Mouse (Mus musculus): ENCODE results near the gene Mt3.
"Not testable (repeated sequence)": the region's sequence is repeated elsewhere in the genome, so short reads cannot be mapped to it uniquely, and the experiment has no call there.

Gene Mt3

DNA sequence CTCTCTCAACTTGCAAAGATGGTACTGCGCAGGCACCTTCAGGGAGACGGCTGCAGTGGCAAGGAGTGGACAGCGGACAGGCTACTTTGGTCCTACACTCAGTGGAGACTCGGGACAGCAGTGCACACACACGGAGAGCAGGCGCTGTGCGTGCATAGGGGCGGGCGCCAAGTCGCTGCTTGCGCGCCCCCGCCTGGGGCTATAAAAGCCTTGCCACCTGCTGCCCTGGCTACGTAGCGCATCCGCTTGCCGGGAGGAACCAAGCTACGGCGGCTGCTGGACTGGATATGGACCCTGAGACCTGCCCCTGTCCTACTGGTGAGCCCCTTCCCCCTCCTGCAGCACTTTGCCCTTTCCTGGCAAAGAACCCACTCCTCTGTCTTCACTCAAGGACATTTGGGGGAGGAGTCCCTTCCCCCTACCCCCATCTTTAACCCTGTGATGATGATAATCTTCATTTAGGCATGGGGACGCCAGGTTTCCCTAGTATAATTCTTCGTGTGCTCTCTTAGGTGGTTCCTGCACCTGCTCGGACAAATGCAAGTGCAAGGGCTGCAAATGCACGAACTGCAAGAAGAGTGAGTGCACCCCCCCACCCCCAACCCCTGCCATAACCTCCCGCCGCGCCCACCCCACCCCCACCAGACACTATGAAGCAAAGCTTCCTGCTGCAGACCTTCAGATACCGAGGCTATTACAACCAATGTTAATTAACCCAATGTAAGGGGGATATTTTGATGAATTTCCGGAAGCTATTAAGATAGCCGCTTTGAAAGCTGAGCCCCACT lies at the start of gene Mt3:
Gene Mt3 (plus strand): TSS at position 95 of the 788 bp plus-strand sequence.
- peak; percentile 7 for DNase-seq (ENCODE audit: low spot score)

DNA sequence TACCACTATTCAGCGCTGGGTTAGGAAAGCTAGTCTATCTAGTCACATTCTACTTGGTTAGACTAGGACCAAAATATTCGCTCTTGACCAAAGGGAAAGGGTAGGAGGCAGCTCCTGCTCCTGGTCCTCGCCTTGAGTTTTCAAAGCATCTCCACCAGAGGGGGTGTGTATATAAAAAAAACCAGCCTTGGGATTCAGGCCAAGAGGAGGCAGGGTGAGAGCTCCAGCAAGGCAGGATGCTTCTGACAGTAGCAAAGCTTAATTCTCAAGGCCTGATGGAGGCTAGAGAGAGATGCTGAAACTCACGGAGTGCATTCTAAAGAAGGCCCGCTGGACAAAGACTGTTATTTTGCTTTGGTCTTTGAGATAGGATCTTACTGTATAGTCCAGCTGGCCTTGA lies 48.3 kb upstream of the Mt3 start:
- no peak for DNase-seq (ENCODE audit: low spot score)

DNA sequence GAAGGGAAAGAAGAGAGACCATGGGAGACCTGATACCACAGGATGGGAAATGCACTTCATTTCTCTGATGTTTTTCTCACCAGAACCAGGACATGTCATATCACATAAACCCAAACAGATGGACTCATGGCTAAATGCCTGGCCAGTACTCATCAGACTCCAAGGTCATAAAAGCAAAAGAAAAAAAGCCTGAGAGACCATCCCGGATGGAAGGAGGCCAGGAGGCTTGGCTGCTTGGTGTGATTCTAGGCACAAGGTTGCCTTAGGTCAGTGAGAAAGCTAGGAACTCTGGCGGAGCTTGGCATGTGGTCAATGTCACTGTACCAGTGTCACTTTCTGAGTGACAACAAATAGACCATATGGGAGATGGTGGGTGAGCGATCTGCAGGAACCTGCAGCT lies 44.5 kb upstream of the Mt3 start:
- no peak for DNase-seq (ENCODE audit: low spot score)

DNA sequence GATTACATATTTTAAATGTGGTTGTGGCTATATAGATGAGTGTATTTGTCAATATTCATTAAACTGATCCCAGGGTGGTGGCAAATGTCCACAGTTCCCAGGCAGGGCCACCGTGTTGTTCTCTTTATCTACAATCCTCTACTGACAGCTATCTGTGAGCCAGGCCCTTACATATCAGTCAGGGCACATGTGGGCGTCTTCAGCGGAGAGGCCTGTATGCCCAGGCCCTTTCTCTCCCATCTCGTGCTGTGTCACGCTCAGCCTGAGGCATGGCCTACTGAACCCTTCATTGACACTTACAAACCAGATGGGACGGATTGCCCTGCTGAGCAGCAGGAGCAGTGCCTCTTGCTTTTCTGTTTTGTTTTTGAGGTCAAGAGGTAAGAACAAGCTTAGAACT lies 43.0 kb upstream of the Mt3 start:
- DNase-seq (ENCODE audit: low spot score): no peak

DNA sequence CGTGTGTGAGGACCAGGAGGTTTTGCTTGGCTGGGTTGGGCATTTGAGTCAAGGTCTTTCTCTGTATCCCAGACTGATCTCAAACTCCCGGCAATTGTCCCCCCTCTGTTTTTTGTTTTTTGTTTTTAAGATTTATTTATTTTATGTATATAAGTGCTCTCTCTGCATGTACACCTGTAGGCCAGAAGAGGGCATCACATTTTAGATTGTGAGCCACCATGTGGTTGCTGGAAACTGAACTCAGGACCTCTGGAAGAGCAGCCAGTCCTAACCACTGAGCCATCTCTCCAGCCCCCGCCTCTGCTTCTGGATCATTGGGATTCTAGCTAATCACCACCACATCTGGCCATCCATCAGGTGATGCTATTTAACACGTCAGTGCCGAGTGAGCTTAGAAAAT lies 42.6 kb upstream of the Mt3 start:
- DNase-seq (ENCODE audit: low spot score): no peak

DNA sequence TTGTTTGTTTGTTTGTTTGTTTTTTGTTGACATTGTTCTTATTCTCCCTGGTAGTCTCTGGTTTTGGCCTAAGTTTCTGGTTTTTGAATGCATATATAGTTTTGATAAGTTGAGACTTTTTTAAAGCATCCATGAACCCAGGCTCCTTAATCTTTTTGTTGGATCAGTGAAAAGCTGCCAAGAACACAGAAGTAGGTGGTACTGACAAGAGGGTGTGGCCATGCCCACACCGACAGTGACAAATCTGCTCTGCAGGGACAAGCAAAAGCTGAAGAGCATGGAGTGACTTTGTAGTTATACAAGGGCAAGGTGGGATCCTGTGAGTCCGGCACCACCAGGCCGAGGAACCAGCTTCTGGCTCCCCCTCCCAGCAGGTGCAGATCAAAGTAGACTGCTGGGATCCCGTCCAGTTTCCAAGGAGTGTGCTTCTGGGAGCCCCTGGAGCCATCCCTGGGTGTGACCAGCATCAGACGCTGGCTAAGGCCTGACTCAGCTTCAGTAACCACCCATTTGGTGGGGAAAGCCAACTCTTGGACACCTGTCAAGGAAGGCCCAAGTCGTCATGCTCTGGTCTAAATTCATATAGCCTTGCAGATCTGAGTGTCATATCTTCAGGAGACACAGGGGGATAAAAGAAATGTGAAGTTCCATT lies 41.8 kb upstream of the Mt3 start:
- DNase-seq (ENCODE audit: low spot score): no peak

DNA sequence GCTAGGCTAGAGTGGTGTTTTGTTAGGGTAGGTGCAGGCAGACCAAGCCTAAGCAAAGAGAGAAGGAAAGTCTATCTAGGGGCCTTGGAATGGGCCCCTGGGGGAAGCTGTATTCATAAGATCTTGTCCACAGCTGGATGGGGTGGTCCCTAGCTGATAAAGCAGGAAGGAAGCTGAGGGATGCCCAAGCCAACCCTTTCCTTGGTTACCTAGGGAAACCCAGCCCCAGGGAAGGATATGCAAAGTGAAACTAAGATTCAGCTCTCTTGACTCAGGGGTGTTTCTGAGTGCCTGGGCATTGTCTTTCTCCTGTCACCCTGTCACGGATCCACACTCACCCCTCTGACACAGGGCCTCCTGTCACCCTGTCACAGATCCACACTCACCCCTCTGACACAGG lies 39.0 kb upstream of the Mt3 start:
- DNase-seq (ENCODE audit: low spot score): no peak

DNA sequence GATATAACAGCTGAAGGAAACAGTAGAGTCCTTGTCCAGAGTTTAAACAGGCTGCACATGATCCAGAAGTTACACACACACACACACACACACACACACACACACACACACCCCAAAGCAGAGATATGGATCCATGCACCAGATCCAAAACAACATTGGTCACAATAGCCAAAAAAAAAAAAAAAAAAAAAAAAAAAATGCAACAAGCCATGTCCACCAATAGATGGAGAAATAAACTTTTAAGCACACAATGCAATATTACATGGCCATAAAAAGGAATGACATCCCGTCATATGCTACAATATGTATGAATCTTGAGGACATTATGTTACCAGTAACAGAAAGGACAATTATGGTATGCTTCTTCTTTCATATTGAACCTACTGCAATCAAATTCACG lies 38.4 kb upstream of the Mt3 start:
- DNase-seq (ENCODE audit: low spot score): no peak

DNA sequence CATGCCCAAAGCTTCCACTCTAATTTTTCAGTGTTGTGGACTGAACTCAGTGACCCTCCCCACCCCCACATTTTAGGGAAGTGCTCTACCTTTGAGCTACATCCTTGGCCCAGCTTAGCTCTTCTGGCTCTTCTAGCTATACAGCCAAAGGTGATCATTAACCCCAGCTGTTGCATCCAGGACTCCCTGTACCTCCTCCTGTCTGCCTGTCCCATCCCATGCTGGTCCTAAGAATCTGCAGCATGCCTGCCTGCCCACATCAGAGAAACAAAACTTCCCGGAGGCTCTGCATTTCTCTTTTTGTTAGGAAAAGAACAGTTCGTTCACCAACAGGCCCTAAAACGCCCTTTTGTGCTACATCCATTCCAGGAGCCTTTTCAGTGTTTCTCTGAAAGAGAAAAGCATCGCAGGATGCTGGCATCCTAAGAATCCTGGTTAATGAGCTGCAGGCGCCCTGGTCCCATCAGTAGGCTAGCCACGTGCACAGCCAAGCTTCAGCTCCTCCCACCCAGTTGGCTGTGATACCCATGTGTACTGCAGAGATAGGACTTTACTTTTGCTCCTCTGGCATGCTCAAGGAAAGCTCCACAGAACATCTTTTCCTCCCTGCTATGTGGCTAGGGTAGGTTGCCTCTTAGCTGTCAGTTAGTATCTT lies 33.5 kb upstream of the Mt3 start:
- DNase-seq (ENCODE audit: low spot score): no peak

DNA sequence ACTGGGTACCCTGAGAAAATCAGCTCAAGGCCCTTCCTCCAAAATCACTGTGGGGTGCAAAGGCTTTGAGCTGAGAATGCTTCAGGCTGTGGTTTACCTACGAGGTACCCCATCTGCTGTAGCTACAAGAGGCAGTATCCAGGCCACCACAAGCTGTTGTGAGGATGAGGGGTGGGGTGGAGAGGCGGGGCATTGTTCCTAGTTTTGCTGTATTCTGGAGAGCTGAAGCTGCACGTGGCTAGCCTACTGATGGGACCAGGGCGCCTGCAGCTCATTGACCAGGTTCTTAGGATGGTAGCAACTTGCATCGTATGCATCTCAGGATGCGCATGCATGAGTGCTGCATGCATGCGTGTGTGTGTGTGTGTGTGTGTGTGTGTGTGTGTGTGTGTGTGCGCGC lies 30.8 kb upstream of the Mt3 start:
- DNase-seq (ENCODE audit: low spot score): no peak

DNA sequence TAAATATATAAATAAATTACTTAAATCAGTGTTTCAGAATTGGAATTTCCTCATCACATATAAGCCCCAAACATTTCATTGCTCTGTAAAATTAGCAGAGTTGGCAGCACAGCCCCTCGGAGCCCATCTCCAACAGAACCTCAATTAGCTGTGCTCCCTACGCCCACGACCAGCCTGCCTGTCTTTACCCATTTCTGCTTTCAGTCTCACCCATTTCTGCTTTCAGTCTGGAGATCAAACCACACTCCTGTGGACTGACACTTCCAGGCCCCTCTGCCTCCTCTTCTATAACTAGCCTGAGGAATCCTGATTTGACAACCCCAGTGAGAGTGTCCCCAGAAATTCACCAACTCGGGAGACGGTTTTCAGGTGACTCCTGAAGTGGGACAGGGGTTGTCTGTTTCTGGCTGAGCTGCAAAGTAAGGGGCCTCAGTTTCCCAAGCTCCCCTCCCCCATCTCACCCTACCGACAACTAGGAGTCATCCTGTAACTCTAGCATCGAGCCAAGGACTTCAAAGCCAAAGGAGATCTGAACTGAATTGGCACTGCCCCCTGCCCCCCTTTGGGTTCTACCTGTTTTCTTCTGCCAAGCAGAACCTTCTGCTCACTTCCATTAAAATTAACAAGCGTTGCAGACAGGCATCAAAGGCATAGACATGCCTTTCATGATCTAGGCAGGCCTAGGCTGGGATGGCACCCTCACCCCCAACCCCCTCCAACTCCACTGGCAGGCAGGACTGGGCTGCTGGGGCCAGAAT lies 29.5 kb upstream of the Mt3 start:
- no peak for DNase-seq (ENCODE audit: low spot score)

DNA sequence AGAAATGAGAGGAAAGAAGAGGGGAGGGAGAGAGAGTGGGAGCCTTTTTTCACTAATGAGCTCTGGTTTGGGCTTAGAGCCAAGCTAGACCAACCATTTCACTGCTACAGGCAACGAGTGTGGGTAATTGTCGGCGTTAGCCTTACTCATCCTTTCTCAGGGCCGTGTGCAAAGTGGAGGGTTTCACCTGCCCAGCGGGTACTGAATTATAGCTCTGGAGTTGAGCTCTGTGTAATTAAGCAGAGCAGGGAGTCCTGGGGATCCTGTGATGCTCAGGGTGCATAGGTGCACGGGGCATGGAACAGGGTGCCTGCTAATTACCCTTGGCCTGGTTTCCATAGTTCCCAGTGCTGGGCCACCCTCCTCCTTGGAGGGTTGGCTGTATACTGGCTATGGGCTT lies 24.7 kb upstream of the Mt3 start:
- no peak for DNase-seq (ENCODE audit: low spot score)

DNA sequence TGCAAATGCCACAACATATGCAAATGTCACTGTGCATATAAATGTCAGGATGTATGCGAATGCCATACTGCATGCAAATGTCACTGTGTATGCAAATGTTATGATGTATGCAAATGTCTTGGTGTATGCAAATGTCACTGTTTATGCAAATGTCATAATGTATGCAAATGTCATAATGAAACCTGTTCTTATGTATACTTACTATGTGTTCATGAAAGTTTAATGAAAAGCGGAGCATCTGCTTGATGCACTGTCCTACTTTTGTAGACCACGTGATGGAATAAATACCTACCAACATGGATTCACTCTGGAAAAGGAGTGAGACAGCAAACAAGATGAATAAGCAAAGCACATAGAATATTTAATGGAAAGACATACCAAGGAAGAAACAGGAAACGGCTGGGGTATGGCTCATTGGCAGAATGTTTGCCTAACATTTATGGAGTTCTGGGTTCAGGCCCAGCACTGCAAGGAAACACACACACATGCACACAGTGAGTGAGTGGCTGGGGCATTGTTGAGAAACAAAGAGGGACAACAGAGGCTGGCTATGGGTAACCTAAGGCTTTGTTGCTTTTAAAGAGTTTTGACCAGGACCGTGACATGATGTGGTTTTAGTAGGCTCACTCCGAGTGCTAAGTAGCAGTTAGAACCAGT lies 23.1 kb upstream of the Mt3 start:
- no peak for DNase-seq (ENCODE audit: low spot score)

DNA sequence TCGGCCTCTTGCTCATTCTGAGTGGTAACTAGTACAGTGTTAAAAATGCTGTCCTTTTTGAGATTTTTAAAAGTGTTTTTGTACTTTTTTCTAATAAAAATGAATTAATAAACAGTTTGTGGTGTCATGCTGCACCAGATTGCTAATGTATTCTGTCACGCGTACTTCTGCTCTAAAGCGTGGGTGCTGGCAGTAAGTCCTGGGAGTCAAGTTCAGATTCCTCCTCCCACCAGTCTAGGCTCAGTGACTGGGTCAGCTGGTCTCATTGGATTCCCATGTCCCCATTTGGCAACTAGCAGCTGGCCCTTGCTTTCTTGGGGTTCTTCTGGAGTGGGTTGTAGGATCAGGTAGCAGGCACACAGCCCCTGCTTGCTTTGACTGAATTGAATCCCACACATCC lies 22.3 kb upstream of the Mt3 start:
- no peak for DNase-seq (ENCODE audit: low spot score)

DNA sequence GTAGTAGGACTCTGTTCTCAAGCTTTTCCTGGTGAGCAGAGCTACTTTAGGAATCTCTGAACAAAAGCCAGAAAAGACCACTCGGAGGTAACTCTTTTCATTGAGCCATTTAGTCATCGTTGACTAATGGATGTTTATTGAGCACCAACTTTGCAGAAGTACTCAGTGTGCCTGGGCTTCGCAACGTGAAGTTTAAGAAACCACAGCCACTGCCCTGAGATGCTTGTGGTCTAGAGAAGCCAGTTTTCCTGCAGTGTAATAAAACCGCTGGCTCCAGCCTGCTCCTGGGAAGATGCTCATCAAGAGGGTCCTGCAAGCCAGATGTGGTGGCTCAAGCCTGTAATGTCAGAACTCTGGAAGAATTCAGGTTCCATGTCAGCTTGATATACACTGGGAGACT lies 20.3 kb upstream of the Mt3 start:
- no peak for DNase-seq (ENCODE audit: low spot score)

DNA sequence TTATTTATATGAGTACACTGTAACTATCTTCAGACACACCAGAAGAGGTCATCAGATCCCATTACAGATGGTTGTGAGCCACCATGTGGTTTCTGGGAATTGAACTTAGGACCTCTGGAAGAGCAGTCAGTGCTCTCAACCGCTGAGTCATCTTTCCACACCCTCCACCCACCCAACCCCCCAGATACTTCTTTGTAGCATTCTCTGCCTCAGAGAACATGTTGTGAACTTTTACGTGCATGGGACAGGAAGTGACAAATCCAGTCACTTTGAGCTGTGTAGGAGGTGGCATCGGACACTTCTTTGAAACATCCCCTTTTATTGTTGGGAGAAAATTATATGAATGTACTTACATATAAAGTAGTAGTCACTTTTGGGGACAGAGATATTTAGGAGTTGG lies 17.8 kb upstream of the Mt3 start:
- DNase-seq (ENCODE audit: low spot score): not testable (repeated sequence)

DNA sequence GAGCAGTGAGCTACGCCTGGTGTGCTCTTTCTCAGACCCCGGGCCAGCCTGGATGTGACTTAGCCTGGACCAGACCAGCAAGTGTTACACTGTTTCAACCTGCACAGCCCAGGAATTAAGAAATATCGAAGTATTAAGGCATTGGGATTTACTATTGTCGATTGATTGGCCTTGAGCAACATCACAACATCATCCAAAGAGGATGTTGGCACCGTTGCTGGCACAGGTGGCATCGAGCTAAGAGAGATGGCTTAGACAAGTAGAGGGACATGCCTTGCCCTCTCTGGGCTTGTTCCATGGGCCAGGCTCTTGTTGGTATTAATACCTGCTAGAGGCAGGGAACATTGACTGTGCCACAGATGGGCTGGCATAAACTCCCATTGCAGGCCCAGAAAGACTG lies 16.9 kb upstream of the Mt3 start:
- DNase-seq (ENCODE audit: low spot score): no peak

DNA sequence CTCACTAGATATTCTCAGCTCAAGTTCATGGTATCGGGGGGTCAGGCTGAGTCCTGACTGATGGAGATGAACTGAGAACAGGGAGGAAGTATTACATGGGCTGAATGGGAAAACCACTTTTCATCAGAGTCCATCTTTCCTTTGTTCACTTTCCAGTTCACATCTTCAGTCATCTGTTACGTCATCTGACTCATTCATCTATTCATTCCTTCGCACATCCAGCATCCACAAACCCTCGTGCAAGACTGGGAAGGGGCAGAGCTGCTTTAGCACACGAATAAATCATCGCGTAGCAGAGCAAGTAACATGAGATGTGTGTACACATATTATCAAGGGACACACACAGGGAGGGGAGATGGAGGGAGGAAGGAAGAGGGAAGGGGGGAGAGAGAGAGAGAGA lies 16.2 kb upstream of the Mt3 start:
- no peak for DNase-seq (ENCODE audit: low spot score)

DNA sequence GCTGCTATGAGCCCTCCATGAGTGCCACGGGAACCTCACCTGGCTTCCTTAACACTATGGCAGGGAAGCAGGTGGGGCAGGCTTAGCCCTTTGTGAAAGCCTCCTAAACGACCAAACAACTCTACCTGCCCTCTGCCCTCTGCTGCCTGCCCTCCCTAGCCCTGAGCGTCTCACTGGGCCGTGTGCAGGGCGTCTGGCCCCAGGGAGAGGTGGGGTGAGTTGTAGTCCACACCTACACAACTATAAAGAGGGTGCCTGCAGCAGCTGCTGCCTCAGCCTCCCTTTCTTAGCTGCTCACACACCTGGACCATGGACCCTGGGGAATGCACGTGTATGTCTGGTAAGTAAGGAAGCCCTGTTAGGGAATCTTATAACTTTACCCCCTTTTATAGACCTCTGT lies 15.5 kb upstream of the Mt3 start, which contains the start of gene Mt4:
Gene Mt4 (plus strand): TSS at position 265 of the 400 bp plus-strand sequence.
- no peak for DNase-seq (ENCODE audit: low spot score)

DNA sequence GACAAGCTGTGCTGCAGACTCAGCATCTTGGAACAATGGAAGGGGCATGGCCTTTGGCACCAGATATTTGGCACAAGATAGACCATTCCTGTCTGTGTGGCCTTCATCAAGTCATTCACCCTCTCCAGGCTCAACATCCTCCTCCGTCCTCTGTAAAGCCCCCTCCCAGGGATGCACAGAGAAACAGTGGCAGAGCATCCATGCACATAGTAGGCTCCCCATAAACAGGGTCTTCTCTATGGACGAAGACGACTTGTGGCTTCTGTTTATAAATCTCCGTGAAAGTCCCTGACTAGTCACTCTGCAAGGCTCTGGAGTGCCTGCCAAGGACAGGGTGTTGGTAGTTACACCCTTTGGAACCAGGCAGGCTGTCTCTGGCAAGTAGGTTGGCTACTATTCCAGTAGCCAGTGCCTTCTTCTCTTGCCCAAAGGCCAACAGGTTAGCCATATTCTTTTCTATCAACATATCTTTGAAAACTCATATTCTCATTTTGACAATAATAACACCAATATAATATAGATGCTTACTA lies 12.1 kb upstream of the Mt3 start:
- DNase-seq (ENCODE audit: low spot score): no peak

DNA sequence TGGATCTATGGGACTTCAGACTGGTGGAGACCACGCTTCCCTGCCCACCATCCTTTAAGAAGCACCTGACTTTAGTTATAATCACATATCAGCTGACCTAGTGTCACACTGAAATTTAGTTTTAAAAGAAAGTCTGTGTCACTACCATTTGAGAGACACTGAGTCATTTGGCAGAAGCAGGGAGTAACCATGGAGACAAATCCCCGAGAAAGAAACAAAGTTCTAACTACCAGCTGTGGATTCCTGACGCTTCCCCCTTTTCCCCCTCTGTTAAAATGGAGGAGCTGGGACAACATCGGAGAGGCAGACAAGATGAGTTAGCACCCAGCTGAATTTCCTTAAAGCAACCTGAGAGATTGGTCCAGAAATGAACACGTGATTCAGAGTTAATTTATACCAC lies 4.2 kb upstream of the Mt3 start:
- DNase-seq (ENCODE audit: low spot score): no peak

DNA sequence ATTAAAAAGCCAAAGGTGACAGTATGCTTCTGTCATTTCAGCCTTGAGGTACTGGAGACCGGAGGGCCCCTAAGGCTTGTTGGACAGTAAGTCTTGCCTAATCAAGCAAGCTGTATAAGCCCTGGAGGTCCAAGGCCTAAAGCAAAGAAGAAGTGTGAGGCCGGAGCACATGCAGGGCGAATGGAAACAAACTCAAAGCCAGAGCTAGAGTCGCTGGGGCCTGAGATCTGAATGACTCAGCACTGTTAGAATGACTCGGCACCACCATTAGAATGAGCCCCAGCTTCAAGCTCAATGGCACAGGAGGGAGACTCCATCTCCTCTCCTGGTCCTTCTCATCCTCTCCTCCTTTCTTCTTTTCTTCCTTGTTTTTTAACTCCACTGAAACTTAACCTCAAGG lies 1.5 kb upstream of the Mt3 start:
- DNase-seq (ENCODE audit: low spot score): no peak
